Mouse (Mus musculus) embryonic facial prominence, embryonic 15.5 days (tissue): ENCODE results near the gene Bap1. TPM values are rescaled to one million over a fixed set of nuclear protein-coding genes. Genes with fewer than 3 reads are reported as not detected.

Source experiments
- ATAC-seq: fragments of 200-750 bp; cut with Nextera tagmentation; 2 replicates; pipeline ENCODE4 v1.8.0; 2017; ENCODE audit warnings: low read depth, moderate TSS enrichment; ENCODE audit not compliant: insufficient number of reproducible peaks, low FRiP score, low TSS enrichment
- H3K27ac ChIP-seq: fragments of 300-500 bp; sonication (generic); replicated peaks from 2 replicates; pipeline ENCODE4 v1.5.1; 2015; ENCODE audit warnings: mild to moderate bottlenecking, inconsistent platforms
- H3K27me3 ChIP-seq: fragments of 300-500 bp; sonication (generic); 2 replicates; pipeline ENCODE4 v1.6.1; 2015; ENCODE audit warnings: inconsistent platforms
- H3K36me3 ChIP-seq: fragments of 300-500 bp; sonication (generic); 2 replicates; pipeline ENCODE4 v1.6.1; 2015; ENCODE audit warnings: mild to moderate bottlenecking, inconsistent platforms
- H3K4me1 ChIP-seq: fragments of 300-500 bp; sonication (generic); 2 replicates; pipeline ENCODE4 v1.6.1; 2015; ENCODE audit warnings: inconsistent platforms
- H3K4me2 ChIP-seq: fragments of 300-500 bp; sonication (generic); replicated peaks from 2 replicates; pipeline ENCODE4 v1.6.1; 2015; ENCODE audit warnings: mild to moderate bottlenecking, inconsistent platforms
- H3K4me3 ChIP-seq: fragments of 300-500 bp; sonication (generic); replicated peaks from 2 replicates; pipeline ENCODE4 v1.5.1; 2015; ENCODE audit warnings: mild to moderate bottlenecking, inconsistent platforms
- H3K9ac ChIP-seq: fragments of 300-500 bp; sonication (generic); 2 replicates; pipeline ENCODE4 v1.6.1; 2015; ENCODE audit warnings: inconsistent platforms
- H3K9me3 ChIP-seq: fragments of 300-500 bp; sonication (generic); replicated peaks from 2 replicates; pipeline ENCODE4 v1.6.1; 2016; ENCODE audit warnings: inconsistent platforms
- WGBS: fragments of 180-500 bp; shearing (Covaris S2); methylation state at CpG from one replicate; pipeline ENCODE4 v1.1.7; 2015; 5-methylcytosine and 5-hydroxymethylcytosine counted together
- polyA plus RNA-seq: library from polyadenylated mRNA; unstranded; fragments of >200 nt; fragmentation: Nextera tagmentation; extraction: Ambion mirVana; gene quantifications from 2 replicates; pipeline ENCODE4 v1.2.1, GENCODE M21; 2015

The Bap1 gene
- polyA plus RNA-seq, 1 experiment from 2014 or later, result 76.9 TPM

DNA sequence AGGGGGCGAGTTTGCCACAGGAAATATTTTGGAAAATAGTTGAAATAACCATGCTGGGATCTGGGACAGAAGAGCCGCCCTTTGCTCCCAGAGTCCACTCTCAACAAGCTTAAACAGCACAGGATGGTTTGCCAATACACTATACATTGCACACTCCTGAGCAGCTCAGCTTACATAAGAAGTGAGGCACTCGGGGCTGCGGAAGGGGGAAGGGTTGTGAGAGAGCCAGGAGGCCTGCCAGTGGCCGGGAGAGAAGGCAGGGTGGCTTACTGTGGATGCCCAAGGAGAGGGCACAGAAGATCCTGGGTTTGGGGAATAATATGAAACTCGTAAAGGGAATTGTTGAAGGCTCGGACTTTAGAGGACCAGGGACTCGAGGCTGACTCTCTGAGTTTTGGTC, 37.4 kb upstream of the Bap1 start:
- 59% methylated on average over 8 of the region's 8 CpGs for WGBS
- H3K9ac ChIP-seq, result no peak overlapping the region
- no peak for ATAC-seq

DNA sequence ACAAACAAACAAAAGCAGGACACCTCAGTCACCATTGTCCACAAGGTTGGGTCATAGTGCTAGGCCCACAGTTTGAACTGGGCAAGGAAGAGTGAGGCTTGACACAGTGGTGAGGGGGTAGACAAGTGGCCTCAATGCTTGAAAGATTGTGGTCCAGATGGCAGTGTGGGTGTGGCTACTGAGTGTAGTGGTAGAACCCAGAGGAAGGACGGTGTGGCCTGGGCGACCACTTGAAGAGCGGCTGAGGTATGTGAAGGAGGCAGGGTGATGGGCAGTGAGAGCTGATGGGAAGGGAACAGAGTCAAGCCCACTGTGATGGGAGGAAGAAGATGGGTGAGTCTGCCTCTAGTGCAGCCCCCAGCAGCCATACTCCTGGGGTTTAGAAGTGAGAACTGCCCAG, 36.6 kb upstream of the Bap1 start:
- Histone ChIP-seq H3K4me2 (no peak overlapping the region), H3K9me3 (no peaks in the 10 kb centered on the region), H3K4me3 (no peak overlapping the region), H3K36me3 (no peaks in the 10 kb centered on the region), H3K27me3 (no peaks in the 10 kb centered on the region), H3K4me1 (peaks cover 30% of the 10 kb centered on the region), H3K27ac (no peak overlapping the region), H3K9ac (no peak overlapping the region)
- no peak for ATAC-seq
- WGBS, result 85% methylated on average over 3 of the region's 3 CpGs

More for the DNA sequence above, 37.4 kb upstream of the Bap1 start:
- H3K9me3 ChIP-seq, result no peaks in the 10 kb centered on the region
- no peak overlapping the region for H3K4me2 ChIP-seq
- no peaks in the 10 kb centered on the region for H3K36me3 ChIP-seq
- no peak overlapping the region; the same call in 1 of the 2 replicates for H3K27ac ChIP-seq
- H3K4me3 ChIP-seq, result no peak overlapping the region
- peaks cover 30% of the 10 kb centered on the region for H3K4me1 ChIP-seq
- H3K27me3 ChIP-seq, result no peaks in the 10 kb centered on the region

DNA sequence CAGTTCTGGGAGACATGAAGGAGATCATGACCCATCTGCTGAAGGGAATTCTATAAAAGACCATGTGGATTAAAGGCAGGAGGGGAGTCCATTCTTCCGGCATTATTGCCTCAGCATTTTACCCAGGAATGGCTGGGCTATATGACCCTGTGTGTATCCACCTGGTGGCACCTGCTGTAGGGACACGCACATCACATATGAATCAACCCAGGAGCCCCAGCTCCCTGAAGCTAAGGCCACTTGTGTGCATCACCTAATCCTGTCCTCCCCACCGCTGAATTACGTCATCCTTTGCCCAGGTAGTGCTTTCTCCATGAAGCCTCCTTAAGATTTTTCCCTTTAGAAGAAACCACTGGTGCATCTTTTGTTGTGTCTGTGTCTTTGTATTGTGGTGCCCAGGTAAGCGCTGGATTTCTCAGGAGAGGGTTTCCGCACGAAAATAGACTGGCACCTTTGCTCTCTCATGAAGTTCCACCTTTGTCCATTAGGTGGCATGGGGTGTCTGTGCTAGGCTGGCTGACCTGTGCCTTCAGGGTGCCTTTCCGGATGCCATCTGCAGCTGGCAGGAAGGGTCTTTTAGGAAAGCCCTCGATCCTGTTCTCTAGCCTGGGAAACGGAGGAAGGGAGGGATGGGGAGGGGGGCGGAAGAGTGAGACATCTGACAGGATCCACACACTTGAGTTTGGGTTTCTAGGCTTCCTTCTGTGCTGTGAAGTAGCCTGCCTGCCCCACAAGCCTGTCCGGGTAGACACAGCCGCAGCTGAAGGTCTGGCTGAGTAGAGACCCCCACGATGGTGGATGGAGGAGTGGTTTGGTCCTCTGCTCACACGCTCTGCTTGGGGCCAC, 35.9 kb upstream of the Bap1 start:
- Histone ChIP-seq H3K27ac (0 out of 2 replicates have a peak overlapping the region, but pooled peaks have one; percentile 17), H3K36me3 (no peaks in the 10 kb centered on the region), H3K27me3 (no peaks in the 10 kb centered on the region), H3K4me1 (peaks cover 30% of the 10 kb centered on the region), H3K9me3 (no peaks in the 10 kb centered on the region), H3K4me3 (no peak overlapping the region), H3K9ac (no peak overlapping the region), H3K4me2 (no peak overlapping the region)
- peak; percentile 48; the same call in 1 of the 2 replicates for ATAC-seq
- WGBS, result 29% methylated on average over 15 of the region's 15 CpGs

GRCm38 (mm10) chr14:31216846-31217245, 34.4 kb upstream of the Bap1 start, which contains the start of gene Nisch:
Gene Nisch, minus strand, starts transcription at chr14:31216946.
- H3K27me3 ChIP-seq, result no peaks in the 10 kb centered on the region; the same call in 1 of the 2 replicates
- H3K4me2 ChIP-seq, result peak within 1 kb of the TSS; percentile 24
- 0 out of 2 replicates have a peak within 1 kb of the TSS, but pooled peaks have one; percentile 17 for H3K27ac ChIP-seq
- peaks cover 30% of the 10 kb centered on the region for H3K4me1 ChIP-seq
- no peaks in the 10 kb centered on the region for H3K9me3 ChIP-seq
- ATAC-seq, result no peak
- 66% methylated on average over 2 of the region's 2 CpGs for WGBS
- H3K9ac ChIP-seq, result no peak within 1 kb of the TSS
- H3K4me3 ChIP-seq, result no peak within 1 kb of the TSS; the same call in 1 of the 2 replicates
- no peaks in the 10 kb centered on the region for H3K36me3 ChIP-seq

DNA sequence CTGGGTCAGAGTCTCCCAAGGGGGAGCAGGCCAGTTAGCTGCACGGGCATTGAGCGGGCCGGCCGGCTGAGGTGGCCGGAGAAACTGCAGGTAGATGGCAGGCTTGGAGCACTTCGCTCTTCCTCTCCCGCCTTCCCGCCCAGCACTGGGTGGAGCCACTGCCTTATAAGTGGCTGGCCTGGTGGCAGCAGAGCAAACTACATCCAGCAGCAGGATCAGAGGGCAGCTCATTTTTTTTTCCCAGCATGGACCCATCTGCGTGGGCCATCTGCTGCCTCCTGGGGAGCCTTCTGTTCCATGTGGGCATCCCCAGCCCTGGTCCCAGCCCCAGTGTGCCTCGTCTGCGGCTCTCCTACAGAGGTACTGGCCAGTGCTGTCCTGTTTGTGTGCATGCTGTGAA, 33.6 kb upstream of the Bap1 start, which contains the start of gene Sema3g:
Gene Sema3g, plus strand, starts transcription at position 195 of the 400 bp plus-strand sequence.
- peak within 1 kb of the TSS; percentile 24 for H3K4me2 ChIP-seq
- ATAC-seq, result 0 out of 2 replicates have a peak, but pooled peaks have one; percentile 39
- H3K27me3 ChIP-seq, result no peaks in the 10 kb centered on the region; the same call in 1 of the 2 replicates
- no peak within 1 kb of the TSS; the same call in 1 of the 2 replicates for H3K4me3 ChIP-seq
- no peaks in the 10 kb centered on the region for H3K36me3 ChIP-seq
- H3K9ac ChIP-seq, result no peak within 1 kb of the TSS
- no peak within 1 kb of the TSS for H3K27ac ChIP-seq
- no peaks in the 10 kb centered on the region for H3K9me3 ChIP-seq
- H3K4me1 ChIP-seq, result peaks cover 24% of the 10 kb centered on the region
- 14% methylated on average over 11 of the region's 11 CpGs for WGBS

DNA sequence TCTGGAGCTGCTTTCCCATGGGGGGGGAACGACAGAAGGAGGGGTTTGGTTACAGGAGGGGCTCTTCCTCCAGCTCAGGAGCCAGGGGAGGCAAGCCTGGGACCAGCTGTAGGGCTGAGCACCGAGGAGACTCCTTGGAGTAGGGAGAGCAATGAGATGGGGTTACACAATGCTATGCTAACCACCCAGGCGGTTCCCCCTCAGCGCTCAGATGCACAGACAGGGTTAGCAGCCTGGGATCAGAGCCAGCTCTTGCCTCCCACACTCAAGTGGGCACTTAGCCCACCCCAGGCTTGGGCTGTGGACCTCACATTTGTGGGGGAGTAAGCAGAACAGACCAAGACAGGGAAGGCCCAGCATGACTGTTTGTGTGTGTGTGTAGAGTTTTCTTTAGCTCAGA, 24.3 kb upstream of the Bap1 start:
- no peaks in the 10 kb centered on the region for H3K27me3 ChIP-seq
- H3K4me2 ChIP-seq, result no peak overlapping the region
- H3K4me1 ChIP-seq, result peaks cover 67% of the 10 kb centered on the region
- H3K36me3 ChIP-seq, result no peaks in the 10 kb centered on the region
- H3K4me3 ChIP-seq, result no peak overlapping the region
- peak overlapping the region; percentile 68 for H3K27ac ChIP-seq
- H3K9ac ChIP-seq, result no peak overlapping the region
- H3K9me3 ChIP-seq, result no peaks in the 10 kb centered on the region
- WGBS, result 31% methylated on average over 4 of the region's 4 CpGs
- peak; percentile 87 for ATAC-seq

DNA sequence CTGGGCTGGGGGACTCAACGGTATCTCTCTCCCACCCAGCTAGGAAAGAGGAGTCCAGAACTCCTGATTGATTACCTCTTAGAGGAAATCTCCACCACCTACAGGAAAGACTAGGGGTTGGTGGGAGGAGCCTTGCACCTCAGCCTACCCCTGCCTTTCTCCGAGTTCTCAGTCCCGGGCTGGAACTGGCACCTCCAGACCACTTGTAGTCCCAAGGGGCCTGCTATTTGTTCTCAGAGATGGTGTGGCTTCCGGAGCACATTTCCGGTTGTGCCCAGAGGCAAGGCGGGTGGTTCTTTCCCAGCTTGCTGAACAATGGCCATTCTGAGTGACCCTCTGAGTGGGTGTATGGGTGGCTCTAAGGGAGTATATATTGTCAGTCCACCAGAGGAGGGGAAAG, 23.0 kb upstream of the Bap1 start:
- Histone ChIP-seq H3K4me3 (no peak overlapping the region), H3K9ac (no peak overlapping the region), H3K4me1 (peaks cover 65% of the 10 kb centered on the region), H3K27ac (no peak overlapping the region), H3K36me3 (no peaks in the 10 kb centered on the region), H3K4me2 (no peak overlapping the region), H3K9me3 (no peaks in the 10 kb centered on the region), H3K27me3 (no peaks in the 10 kb centered on the region)
- ATAC-seq, result no peak
- WGBS, result 74% methylated on average over 6 of the region's 6 CpGs

GRCm38 (mm10) chr14:31230442-31230841, 20.8 kb upstream of the Bap1 start:
- Histone ChIP-seq H3K4me1 (peaks cover 56% of the 10 kb centered on the region), H3K9me3 (no peaks in the 10 kb centered on the region), H3K36me3 (no peaks in the 10 kb centered on the region), H3K27ac (no peak overlapping the region), H3K27me3 (no peaks in the 10 kb centered on the region), H3K4me2 (no peak overlapping the region), H3K4me3 (no peak overlapping the region), H3K9ac (no peak overlapping the region)
- WGBS, result 59% methylated on average over 8 of the region's 8 CpGs
- no peak for ATAC-seq

DNA sequence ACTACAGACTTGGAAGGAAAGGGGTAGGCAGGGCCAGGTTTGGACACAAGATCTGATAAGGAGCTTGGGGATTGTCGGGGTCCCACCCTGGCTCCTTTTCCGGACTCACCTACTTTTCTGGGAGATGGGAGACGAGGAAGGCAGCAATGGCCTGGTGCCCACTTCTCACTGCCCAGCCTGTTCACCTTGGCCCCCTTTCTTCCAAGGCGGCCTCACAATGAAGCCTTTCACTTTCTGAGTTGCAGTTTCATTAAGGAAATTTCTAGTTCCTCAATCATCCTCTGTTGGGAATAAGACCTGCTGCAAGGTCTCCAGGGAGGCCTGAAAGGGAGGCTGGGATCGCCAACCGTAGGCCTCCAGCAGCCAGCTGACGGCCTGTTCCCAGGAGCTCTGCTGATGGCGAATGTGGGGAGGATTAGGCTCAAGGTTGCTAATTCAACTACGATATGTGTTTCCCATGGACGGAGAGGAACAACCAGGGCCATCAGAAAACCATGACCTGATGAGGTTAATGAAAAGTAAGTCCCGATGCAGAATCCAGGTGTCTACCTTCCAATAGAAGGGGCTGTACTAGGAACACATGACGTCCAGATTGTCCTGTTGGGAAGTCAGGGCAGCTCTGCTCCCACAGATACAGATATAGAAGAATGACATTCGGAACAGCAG, 18.7 kb upstream of the Bap1 start:
- Histone ChIP-seq H3K4me3 (no peak overlapping the region), H3K27ac (no peak overlapping the region), H3K4me2 (no peak overlapping the region), H3K27me3 (no peaks in the 10 kb centered on the region), H3K9me3 (no peaks in the 10 kb centered on the region), H3K36me3 (no peaks in the 10 kb centered on the region), H3K9ac (no peak overlapping the region), H3K4me1 (peaks cover 40% of the 10 kb centered on the region)
- no peak for ATAC-seq
- WGBS, result 81% methylated on average over 13 of the region's 13 CpGs

DNA sequence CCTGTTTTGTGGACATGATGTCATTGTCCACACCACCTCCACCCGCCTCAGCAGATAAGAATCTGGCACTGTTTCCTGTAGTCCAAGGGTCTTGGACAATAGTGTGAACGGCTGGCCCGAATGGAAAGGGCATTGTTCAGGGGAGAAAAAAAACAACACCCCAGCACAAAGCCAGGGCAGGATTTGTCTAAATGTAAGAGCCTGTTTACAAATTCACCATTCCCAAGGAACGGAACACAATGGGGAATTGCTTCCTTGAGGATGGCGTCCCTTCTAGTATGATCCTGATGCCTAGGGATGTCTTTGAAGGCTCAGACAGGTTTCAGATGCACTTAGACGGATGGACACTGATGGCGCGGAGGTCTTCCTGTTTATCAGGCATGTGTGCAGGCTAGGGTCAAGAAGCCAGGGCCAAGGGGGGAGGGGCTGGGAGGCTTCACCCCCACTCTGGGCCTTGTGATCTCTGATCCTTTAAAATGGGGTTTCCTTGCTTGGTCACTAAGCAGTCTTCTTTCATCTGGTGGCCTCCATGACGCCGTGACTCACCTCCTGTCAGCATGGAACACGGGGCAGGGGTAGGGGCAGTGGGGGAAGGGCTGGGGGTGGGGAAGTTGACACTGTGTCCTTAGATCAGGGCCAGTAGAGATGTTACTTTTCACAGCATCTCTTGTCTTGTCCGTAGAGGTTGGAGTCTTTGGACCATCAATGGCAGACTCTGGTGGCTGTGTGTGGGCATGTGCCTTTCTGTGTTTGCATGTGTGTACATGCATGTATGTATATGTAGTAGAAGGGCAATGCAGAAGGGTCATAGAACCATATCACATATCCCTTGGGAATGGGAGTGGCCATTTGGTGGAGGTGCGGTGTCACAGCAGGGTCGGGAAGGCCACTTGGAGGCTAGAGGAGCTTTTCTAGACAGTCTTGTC, 17.9 kb upstream of the Bap1 start:
- Histone ChIP-seq H3K4me2 (no peak overlapping the region), H3K4me1 (peaks cover 35% of the 10 kb centered on the region), H3K4me3 (no peak overlapping the region), H3K27ac (no peak overlapping the region), H3K9ac (no peak overlapping the region), H3K36me3 (peaks cover 4% of the 10 kb centered on the region; the same call in 1 of the 2 replicates), H3K9me3 (no peaks in the 10 kb centered on the region), H3K27me3 (no peaks in the 10 kb centered on the region)
- 83% methylated on average over 14 of the region's 14 CpGs for WGBS
- ATAC-seq, result no peak
